Mouse (Mus musculus) kidney, adult 2 months (tissue): Measurements from ENCODE around the gene Spsb1.

ENCODE experiments used
- CTCF ChIP-seq: fragments of 200-500 bp; conservative IDR thresholded peaks from 2 replicates; pipeline ENCODE4 v1.5.1; 2011; ENCODE audit warnings: low read depth, mild to moderate bottlenecking, control low read depth, low read length, moderate library complexity, mixed read lengths; ENCODE audit not compliant: insufficient read depth, insufficient read length
- POLR2A ChIP-seq: fragments of 200-500 bp; IDR thresholded peaks from one replicate; pipeline ENCODE4 v1.6.1; 2011; ENCODE audit warnings: low read depth, low read length, control low read depth

DNA sequence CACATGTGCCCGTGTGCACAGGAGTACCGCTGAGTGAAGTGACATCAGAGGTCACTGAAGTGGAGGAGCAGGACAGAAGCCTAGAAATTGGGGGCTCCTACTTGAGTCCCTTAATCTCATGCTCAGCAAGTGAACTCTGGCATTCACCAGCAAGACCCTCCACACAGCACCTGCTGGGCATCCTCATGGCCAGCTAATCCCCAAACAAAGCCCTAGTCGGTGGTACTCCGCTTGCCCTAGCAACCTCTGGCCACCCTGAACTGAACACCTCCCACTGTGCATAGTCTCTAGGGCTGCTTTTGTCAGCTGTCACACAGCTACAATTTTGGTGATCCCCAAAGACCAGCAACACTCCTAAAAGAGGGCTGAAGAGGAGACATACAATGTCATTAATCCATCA is 44.3 kb downstream of the Spsb1 start:
- no peak for TF ChIP-seq CTCF
- TF ChIP-seq POLR2A, result no peak
